Mouse (Mus musculus) telencephalon, adult 2 months (tissue): ENCODE measurements around the gene Sec14l2.
A peak's percentile ranks its signal among the peaks of the same experiment; 100 is the strongest.

Source experiments
- DNase-seq: peaks from one replicate; pipeline ENCODE4 v3.0.0-alpha.2; 2011; ENCODE audit warnings: low read depth, low spot score

Gene Sec14l2

DNA sequence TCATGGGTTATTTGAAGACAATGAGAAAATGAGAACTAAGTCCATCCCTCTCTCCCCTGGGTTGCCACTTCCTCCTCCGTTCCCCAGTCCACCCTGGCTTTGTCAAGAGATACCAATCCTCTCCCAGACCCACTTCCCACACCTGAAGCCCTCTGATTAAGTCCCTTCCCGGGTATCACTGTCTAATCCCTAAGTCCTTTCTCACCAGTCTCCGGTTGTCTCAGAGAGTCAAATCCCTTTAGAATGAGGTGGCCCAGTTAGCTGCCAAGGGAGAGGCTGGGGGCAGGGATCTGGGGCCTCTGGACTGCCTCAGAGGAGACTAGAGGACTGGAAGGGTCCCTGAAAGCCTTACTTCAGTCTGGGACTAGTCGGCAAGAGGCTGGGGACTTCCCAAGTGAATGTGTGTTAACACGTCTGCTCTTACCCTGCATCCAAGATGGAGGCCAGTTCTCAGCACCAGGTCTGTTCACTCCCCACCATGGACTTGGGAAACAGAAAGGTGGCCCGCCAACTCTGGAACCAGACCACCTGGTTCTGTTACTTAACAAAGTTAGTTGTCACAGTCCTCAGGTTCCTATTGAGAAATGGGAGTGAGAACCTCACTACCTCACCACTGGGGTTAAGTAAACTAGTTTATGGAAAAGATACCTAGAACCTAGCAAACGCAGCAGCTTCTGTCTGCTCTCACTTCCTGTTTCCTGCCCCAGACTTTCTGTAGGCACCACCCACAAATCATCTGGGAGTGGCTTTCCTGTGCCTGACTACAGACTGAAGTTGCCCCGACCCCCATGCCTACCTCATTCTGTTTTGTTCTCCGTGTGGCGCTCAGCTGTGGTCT lies at the start of gene Sec14l2:
TSS of gene Sec14l2 (minus strand) at position 674 of the 838 bp plus-strand sequence.
- DNase-seq = no peak

DNA sequence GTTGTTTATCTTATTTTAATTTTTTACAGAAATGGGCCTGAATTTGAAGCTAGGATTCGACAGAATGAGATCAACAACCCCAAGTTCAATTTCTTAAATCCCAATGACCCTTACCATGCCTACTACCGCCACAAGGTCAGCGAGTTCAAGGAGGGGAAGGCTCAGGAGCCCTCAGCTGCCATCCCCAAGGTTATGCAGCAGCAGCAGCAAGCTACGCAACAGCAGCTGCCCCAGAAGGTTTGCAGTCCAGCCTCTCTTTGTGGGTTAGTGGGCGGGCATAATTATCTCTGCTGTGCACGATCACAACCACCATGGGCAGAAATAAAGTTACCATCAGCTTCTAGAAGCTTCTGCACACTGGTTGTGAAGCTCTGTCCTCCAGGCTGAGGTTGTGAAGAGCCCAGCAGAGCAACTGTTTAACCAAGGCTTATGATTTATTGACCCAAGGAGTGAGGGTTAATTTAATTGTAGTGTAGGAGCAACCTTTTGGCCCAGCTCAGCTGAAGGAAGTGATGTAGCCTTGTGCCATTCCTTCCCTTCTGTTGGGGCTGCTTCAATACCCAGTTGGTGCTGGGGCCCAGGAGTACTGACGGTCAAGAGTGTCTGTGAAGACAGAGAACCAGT lies 43.4 kb upstream of the Sec14l2 start:
- no peak for DNase-seq

DNA sequence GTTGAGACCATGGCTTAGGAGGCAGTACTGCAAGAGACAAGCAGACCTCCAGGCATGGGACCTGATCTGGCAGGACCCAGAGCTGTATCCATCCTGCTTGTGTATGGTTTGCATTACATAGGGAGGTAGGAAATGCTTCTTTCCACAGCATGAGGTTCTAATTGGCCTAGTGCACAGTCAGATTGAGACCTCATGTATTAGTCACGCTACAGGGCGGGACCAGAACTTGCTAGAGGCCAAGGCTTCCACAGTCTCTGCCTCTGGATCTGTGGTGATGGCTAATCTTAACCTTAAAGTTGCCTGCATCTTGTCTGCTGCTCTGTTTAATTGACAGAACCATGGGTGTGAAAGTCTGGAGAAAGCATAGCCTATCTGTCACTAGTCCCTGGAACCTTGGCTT lies 41.5 kb upstream of the Sec14l2 start:
- no peak for DNase-seq

DNA sequence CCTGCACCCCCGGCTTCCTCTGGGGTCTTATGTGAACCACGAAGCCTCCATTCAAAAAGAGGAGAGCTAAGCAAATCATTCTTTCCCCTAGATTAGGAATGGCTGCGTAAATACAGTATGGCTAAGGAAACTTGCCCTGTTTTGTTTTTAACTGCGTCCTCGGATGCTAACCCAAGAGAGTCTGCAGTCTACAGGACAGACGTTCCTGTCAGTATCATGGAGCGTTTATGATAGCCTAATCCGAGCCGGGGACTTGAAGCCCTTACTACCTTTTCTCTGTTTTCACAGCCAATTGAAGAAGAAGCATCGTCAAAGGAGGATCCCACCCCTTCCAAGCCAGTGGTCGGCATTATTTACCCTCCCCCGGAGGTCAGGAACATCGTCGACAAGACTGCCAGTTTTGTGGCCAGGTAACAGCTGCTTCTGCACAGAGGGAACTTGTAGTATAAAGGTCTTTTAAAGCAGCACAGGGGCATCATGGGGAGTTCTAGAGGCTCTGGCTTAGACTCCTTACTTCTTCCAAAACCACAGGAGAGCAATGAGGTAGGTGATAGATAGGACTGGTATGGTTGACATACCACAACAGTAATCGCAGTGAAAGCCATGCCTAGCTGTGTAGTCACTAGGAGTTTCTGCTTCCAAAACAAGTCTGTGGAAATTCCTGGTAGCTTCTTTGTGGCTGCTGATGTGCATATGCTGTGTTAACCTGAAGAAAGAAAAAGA lies 37.7 kb upstream of the Sec14l2 start:
- no peak for DNase-seq

DNA sequence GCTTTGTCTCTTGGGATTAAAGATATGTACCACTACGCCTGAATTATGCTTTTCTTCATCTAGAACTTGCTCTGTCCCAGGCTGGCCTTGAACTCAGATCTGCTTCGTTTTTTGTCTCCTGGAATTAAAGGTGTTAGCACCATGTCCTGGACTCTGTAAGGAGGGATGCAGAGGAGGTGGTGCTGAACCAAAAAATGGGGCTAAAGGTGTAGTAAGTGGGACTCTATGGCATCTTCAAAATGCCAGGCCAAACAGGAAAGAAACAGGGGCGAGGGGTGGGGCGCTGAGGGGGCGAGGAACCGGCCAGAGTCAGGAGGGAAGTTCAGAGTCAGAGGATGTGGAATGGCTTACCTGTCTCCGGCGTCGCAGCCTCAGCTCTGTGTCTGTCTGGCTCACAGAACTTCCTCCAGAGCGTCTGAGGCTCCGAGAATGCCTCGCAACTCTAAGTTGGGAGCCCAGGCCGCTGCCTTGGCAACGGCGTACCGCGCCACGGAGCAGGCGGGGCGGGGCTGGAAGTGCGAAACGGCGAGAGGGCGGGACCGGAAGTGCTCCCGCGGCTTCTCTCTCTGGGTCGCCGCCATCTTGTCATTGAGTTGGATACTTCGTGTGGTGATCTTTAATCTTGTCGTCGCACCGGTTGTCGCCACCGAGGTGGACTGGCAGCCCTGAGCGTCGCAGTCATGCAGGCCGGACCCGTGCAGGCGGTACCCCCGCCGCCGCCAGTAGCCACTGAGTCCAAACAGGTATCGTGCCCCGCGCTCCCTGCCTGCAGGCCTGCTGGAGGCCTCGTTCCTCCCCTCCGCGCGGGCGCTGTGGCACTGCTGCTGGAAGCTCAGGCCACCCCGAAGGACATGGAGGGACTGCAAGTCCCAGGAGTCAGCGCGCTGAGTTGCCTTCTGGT lies 36.8 kb upstream of the Sec14l2 start, which contains the start of the genes Ccdc157 and Sf3a1:
TSS of gene Ccdc157 (minus strand) at position 486 of the 901 bp plus-strand sequence.
TSS of gene Sf3a1 (plus strand) at position 543 of the 901 bp plus-strand sequence.
- DNase-seq = peak; percentile 91

DNA sequence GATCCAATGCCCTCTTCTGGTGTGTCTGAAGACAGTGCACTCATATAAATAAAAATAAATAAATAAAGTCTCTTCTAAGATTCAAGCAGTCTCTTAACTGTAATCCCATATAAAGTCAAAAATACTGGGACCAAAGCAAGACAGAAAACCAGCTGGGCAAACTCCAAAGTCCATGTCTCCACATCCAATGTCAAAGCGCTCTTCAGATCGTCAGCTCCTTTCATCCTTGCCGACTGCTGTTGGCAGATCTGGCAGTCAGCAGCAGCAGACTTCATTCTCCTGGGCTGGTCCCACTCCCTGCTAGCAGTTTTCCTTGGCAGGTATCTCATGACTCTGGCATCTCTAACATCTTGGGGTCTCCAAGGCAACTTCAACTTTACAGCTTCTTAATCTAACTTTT lies 35.5 kb upstream of the Sec14l2 start:
- DNase-seq = no peak

DNA sequence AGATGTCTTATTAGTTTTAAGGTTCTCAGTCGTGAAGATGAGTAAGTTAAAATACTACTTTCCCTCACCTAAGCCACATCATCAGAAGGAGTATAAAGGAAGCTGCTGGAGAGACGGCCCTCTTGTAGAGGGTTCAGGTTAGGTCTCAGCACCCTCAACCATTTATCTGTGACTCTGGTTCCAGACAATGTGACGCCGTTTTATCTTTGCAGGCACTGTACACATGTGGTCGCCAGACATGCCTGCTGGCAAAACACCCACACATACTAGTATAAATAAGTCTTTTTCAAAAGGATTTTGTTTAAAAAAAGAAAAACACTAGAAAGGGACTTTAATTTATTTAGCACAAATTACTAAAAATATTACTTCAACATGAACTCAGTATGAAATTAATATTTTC lies 32.4 kb upstream of the Sec14l2 start:
- DNase-seq = no peak

DNA sequence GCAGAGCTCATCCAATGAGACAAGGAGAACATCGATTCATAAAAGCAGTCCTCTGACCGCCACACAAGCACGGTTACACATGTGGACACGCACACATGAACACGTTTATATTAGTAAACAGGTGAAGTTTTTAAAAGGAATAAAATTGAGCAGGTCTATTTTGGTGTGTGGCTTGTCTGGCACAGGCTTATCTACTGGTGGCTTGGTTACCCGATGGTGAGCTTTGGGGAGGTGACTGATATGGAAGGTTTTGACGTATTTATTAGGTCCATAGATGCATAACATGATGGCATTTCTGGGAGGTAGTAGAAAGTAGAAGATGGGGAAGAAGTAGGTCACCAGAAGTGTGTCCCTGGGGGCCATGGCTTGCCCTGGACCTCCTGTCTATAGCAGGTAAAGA lies 30.5 kb upstream of the Sec14l2 start:
- DNase-seq = no peak

DNA sequence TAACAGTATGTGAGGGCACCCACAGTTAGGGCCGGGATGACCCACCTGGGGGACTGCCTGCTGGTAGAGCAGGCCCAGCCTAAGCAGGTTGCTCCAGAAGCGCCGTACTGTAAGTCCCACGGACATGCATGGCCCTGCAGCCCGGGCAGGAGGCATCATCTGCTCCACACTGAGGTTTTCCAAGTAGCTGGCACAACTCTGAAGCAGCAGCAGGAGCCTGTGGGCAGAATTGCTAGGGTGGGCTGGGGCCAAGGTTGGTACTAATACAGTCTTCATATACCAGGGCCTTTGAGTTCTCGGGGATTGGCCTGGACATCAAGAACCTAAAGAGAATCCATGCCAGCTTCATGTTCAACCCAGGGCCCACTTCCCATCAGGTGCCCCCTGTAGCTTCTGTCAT lies 26.7 kb upstream of the Sec14l2 start:
- no peak for DNase-seq

DNA sequence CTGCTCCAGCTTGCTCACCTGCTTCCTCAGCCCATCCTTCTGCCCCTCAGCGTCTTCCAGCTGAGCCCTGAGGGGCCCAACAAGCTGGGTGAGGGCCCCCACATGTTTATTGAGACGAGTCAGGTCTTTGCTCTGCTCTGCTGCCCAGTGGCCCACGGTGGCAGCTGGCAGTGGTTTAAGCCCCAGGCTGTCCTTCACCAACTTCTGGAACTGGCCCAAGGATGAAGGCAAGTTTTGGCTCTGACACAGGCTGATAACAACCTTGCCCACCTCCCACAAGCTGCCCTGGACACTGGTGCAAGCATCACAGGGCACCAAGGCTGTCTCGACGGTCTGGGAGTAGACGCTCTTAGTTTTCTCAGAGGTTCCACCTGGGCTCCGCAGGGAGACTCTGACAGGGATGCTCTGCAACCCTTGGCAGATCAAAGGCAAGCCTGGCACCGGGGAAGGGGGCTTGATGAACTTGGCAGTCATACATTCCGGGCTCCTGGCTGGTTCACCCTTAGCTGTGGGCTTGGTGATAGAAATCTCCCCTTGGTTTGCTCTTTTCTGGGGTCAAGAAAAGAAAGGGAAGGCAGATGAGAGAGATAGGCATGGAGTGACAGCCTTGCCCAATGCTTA lies 25.4 kb upstream of the Sec14l2 start:
- no peak for DNase-seq

DNA sequence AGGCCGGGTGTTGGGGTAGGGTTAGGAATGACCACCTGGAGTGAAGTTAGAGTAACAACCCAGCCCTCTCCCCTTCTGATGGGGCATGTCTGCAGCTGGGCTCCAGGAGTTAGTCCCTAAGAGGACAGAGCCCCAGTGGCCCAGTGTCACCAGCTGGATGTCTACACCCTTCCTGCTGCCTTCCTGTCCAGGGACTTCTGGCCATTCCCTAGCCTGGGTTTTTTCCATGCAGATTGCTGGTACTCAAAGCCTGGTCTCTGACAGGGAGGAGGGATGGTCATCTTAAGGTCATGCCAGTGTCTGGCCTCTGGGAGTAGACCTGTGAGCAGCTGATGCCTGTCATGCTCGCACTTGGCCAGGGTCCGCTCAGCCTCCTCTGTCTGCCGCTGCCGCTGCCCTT lies 24.9 kb upstream of the Sec14l2 start:
- no peak for DNase-seq

DNA sequence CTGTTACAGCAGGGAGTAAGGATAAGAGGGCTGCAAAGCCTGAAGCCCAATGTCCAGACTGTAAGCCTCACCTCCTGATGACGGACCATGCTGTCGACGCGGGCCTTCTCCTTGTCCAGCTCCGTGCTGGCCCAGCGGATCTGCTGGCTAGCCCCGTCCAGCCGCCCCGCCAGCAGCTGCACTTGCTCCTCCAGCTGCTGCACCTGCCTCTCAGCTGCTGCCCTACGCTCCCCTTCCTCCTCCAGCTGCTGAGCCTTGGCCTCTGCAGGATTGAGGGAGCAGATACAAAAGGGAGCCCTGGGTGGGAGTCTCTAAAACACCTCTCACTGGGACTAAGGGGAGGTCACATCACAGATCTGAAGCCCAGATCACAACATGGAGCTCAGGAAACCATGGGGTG lies 23.9 kb upstream of the Sec14l2 start:
- DNase-seq = no peak

DNA sequence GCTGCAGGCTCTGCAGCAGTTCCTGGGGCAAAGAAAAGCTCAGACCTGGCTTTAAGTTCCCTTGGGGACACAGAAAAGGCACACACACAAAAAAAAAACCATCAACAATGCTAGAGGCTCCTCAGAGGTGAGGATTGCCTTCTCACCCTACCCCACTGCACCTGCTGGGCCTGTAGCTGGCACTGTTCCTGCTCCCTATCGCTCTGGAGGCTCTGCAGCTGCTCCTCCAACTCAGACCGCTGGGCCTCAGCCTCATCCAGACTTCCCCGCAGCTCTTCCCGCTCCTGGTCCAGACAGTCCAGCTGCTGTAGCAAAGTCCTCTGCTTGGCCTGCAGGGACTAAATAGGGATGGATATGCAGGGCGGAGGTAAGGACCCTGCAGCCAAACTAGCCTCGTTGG lies 23.2 kb upstream of the Sec14l2 start:
- no peak for DNase-seq

DNA sequence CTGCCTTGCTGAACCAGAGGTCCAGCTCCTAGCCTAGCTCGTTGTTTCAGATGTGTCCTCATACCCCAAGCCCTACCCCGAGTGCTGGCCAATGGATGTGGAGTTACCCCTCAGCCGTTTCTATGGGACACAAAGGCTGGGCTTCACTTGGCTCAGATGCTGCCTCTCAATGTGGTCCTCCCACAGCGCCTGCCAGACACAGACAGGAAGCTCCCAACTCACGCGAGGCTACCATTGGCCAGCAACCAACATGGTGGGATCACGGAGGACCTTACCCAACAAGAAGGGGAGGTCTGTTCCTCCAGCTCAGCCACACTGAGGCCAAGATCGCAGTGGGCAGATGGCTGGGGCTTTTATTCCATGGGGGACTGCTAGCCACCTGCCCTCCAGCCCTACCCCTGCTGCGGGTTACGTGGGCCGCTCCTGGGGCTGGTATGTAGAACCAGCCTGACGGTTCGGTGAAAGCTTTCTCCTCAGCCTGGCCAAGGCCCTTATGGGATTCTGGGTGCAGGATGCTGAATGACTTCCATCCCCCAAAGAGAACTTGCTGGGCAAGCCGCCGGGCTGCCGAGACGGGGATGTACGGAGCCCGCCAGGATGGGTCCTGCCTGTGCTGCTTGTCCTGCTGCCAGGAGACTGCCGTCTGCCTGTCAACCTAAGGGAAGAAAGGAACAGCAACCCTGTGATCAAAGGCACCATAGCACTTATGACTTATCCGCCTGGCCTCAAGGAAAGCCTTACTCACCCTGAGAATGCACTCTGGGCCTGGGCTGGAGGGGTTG lies 20.3 kb upstream of the Sec14l2 start:
- DNase-seq = no peak

DNA sequence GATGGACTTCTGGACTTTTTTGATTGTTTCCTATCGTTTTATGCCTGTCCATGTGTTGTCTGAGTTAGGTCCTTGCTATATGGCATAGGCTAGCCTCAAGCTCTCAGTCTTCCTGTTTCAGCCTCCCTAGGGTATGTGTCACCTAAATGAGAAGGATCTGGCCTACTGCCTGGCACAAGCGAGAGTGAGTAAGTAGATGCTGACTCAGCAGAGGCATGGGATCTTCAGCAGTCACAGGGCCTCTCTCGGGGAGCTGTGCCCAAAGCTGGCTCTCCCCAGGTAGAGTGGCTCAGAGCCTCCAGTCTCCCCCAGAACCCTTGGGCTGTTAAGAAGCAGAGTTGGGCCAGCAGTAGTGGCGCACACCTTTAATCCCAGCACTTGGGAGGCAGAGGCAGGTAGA lies 19.1 kb upstream of the Sec14l2 start:
- DNase-seq = no peak

DNA sequence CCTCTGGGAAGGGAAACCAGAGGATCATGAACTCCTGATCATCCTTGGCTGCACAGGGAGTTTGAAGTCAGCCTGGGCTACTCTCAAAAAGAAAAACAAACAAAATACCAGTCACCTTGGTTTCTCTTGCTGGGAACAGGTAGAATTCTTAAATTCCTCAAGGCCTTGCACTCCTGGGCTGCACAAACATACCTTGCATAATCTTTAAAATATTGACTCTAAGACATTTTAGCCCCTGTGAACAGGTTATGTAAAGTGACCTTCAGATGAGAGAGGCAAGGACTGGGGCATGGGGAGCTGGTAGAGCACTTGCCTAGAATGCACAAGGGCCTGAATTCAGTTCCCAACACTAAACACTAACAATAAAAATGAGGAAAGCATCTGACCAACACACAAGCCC lies 18.3 kb upstream of the Sec14l2 start:
- DNase-seq = no peak

DNA sequence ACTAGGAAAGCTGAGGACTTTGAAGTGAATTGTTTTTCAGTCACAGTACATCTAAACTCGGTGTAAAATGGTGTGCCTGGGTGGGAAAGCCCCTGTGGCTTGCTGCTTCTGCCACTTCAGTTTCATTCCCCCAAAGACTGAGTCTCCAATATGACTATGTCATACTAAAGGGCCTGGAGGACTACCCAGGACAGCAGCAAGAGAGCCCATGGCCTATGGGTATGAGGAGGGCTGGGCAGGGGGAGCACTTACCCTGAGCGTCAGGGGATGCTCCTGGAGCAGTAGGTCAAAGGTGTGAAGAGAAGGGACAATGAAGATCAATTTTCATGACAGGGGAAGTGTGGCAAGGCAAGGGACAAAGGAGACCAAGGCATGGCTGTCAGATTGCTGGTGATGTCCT lies 15.7 kb upstream of the Sec14l2 start:
- no peak for DNase-seq

DNA sequence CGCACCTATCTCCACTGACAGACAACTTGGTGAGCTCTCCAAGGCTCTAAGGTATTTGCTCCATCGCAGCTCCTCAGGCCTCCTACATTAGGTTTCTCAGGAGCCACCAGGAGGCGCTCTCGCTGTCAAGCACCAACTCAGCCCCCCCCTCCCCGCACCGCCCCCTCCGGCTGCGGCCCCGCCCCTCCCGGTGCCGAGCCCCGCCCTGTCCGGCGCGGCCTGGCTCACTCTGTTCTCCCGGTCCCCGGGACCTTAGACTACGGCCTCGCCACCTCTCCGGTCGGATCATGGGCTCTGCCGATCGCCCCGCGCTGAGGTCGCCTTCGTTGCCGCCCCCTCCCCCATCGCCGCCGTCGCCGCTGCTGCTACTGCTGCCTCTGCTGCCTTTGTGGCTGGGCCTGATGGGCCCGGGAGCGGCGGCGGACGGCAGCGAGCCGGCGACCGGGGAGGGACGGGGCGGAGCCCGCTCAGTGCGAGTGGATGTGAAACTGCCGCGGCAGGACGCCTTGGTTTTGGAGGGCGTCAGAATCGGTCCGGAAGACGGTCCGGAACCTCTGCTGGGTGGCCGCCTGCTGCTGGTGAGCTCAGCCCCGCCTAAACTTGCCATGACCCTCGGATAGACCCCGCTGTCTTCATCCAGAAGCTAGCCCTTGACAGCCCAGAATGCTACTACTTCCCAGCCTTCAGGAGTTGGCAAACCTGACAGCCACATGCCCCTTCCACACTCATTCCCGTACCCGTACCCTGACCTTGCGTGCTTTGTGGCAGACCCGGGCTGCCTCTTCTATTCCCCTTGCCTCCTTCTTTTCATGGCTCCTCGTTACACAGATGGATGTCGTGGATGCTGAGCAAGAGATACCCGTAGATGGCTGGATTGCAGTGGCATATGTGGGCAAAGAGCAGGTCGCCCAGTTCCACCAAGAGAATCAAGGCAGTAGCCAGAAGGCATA lies 12.0 kb upstream of the Sec14l2 start, which contains the start of gene Rnf215:
TSS of gene Rnf215 (plus strand) at position 217 of the 950 bp plus-strand sequence.
- peak; percentile 86 for DNase-seq

DNA sequence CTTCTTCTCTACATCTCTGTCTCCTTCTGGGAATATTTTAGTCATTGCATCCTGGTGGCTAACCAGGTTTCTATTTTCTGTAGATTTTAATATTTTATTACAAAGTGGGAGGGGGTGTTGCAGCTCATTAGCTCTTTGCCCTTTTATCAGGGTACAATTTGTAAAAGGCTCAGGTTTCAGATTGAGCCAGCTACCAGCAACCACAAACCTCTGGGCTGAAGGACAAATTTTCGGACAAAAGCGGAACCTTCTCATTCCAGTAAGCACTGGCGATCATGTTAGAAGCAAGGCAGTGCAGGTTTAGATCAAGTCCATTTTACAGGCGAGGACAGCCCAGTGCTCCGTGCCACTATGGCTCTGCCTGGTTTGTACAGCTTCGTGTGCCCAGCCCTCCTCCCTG lies 11.2 kb upstream of the Sec14l2 start:
- DNase-seq = no peak
